Mouse (Mus musculus) ES-CJ7 (cell line): ENCODE measurements around the gene Sult1a1.

Experiments used
- DNase-seq: peaks from one replicate; pipeline ENCODE4 v3.0.0; 2011; ENCODE audit warnings: low read depth, low spot score

Gene Sult1a1

GRCm38 (mm10) chr7:126663646-126664045, 12.6 kb downstream of the Sult1a1 start:
- no peak for DNase-seq

DNA sequence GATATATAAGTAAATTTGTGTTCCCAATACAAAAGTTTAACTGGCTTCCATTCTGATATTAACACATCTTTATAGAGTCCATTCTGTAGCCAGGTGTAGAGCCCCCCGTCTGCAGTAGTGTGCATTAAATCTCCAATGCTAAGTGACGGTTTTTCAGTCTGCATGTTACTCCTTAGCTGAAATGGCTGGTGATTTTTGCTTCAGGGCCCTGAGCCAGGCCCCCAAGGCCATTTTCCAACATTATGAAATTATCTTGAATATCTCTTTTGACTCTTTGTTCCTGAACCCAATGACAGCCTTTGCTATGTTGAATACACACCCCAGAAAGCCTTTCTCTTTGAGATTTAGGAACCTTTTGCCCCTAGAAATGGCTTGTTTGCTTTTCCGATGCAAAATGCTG, 16.5 kb downstream of the Sult1a1 start:
- no peak for DNase-seq

DNA sequence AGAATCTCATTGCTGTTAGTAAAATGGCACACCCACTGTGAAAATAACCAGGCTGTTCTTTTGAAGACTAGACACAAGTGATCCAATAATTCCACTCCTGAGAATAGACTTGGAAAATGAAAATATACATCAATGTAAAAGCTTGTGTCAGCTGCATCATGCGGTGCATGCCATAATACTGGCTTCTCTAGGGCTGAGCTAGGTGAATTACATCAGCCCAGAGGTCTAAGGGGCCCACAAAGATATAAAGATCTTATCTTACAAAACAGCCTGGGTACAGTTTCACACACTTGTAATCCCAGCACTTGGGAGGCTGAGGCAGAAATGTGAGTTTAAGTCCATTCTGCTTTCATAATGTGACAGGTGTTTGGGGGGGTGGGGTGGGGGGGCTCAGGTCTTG, 18.7 kb downstream of the Sult1a1 start:
- DNase-seq, result no peak

GRCm38 (mm10) chr7:126655695-126656094, 20.5 kb downstream of the Sult1a1 start:
- no peak for DNase-seq

- no peak for DNase-seq
Measured at GRCm38 (mm10) chr7:126653991-126654390, 22.2 kb downstream of the Sult1a1 start.

DNA sequence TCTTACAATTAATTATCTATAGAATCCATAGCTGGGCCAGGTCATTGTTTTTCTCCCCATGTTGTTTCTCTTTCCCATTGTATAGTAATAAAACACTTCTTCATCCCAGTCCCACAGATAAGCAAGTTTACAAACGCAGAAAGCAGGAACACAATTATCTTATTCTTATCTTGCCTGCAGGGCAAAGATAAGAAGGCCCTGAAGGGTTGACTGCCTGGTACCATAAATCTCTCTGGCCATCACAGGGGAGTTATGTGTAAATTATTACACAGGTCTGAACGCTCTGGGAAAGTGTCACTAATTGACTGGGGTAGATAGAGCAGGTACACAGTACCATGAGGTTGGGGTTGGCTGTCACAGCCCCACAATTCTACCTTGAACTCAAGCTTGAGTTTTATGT, 25.4 kb downstream of the Sult1a1 start:
- no peak for DNase-seq

GRCm38 (mm10) chr7:126649231-126650051, 26.8 kb downstream of the Sult1a1 start, which contains the start of gene Sgf29:
Gene Sgf29, plus strand, starts transcription at chr7:126649309.
- DNase-seq, result peak; percentile 95

GRCm38 (mm10) chr7:126648486-126648885, 27.7 kb downstream of the Sult1a1 start:
- peak; percentile 70 for DNase-seq

GRCm38 (mm10) chr7:126645708-126646107, 30.5 kb downstream of the Sult1a1 start:
- no peak for DNase-seq

- no peak for DNase-seq
Measured at GRCm38 (mm10) chr7:126644914-126645313, 31.3 kb downstream of the Sult1a1 start.

GRCm38 (mm10) chr7:126644345-126644744, 31.9 kb downstream of the Sult1a1 start:
- DNase-seq, result no peak

- peak; percentile 45 for DNase-seq
Measured at GRCm38 (mm10) chr7:126643244-126643617, 33.0 kb downstream of the Sult1a1 start.

- DNase-seq, result no peak
Measured at GRCm38 (mm10) chr7:126642545-126643243, 33.5 kb downstream of the Sult1a1 start.

DNA sequence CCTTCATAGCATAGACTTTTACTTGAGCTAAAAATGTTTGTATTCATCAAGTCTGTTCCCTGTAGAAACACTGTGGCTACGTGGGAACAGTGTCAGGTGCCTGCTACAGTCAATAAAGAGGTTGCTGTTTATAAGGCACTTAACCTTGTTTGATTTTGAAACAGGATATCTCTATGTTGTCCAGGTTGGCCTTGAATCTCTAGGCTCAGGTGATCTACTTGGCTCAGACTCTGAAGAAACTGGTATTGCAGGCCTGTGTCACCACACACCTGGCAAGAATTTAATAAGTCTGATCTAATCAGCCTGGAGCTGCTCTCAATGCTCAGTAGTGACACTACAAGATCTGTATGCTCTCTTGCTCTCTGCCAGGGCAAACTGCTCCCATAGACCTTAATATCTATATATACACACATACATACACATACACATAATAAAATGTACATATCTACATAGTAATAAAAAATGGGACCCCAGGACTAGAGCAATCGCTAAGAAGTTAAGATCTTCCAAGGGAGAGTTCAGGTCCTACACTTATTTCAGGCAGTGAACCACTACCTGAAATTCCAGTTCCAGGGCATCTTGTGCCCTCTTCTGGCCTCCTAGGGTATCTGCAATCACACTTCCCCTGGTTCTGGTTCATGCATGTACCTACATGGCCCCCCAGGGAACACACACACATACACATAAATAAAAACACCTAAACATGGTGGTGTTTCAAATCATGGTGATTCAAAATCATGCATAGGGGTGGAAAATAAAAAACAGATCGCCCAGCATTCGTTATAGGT, 39.3 kb downstream of the Sult1a1 start:
- DNase-seq, result peak; percentile 67

DNA sequence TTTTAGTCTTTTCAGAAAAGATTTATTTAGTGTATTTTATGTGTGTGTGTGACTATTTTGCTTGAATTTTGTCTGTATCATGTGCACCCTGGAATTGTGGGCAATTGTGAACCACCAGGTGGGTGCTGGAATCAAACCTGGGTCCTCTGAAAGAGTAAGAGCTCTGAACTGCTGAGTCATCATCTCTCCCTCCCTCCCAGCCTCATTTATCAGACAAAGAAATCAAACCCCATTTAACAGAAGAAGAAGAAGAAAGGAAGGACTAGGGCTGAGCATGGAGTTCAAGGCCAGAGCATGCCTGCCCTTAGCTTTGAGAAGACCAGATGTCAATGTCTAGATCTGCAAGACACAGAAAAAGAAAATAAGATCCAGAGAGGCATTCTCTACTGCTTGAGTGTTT, 40.9 kb downstream of the Sult1a1 start:
- DNase-seq, result peak; percentile 38

GRCm38 (mm10) chr7:126632478-126632877, 43.8 kb downstream of the Sult1a1 start:
- DNase-seq, result no peak

- no peak for DNase-seq
Measured at GRCm38 (mm10) chr7:126630824-126631518, 45.3 kb downstream of the Sult1a1 start, which contains the start of gene Nupr1. Gene Nupr1, minus strand, starts transcription at chr7:126630861.

GRCm38 (mm10) chr7:126629915-126630314, 46.3 kb downstream of the Sult1a1 start:
- no peak for DNase-seq

DNA sequence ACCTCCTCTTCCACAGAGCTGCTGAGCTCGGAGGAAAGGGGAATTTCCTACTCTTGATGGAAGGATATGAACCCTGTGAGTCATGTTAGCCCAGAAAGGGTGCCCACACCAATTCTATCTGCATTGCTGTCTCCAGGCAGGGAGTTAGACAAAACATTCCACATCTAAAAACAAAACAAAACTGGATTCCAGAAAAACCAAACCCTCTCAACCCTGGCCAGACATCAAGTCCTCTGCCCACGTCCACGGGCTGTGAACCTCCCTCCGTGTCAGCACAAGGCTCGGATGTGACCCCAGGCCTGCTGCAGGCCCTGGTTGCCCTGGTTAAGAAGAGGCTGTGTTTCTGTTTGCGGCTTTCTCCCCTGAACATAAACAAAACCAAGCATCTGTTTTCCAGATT, 48.1 kb downstream of the Sult1a1 start:
- no peak for DNase-seq

GRCm38 (mm10) chr7:126625807-126626600, 50.2 kb downstream of the Sult1a1 start:
- DNase-seq, result peak; percentile 48

- DNase-seq, result peak; percentile 69
Measured at GRCm38 (mm10) chr7:126625369-126625768, 50.9 kb downstream of the Sult1a1 start.
